Mouse (Mus musculus) ZHBTc4 (cell line): Measurements from ENCODE around the gene Mapk7.

Experiments used
- DNase-seq: peaks from one replicate; pipeline ENCODE4 v3.0.0-alpha.2; 2011; ENCODE audit warnings: low read depth, low spot score

Mapk7 gene

DNA sequence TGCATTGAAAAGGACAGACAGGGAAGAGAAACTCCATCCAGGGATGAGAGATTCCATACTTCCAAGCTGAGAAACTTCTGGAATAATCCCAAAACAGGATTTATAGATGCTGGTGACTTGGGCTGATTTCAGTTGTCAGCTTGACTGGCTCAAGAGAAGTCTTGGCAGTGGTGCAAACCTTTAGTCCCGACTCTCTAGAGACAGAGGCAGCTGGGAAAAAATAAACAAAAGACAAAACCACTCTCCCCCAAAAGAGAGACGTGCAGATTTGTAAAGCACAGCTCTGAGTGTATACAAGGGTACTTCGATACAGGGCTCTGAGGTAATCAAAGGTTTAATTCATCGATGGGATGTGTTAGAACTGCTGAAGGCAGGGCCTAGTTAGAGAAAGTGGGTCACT lies 28.8 kb downstream of the Mapk7 start:
- no peak for DNase-seq

DNA sequence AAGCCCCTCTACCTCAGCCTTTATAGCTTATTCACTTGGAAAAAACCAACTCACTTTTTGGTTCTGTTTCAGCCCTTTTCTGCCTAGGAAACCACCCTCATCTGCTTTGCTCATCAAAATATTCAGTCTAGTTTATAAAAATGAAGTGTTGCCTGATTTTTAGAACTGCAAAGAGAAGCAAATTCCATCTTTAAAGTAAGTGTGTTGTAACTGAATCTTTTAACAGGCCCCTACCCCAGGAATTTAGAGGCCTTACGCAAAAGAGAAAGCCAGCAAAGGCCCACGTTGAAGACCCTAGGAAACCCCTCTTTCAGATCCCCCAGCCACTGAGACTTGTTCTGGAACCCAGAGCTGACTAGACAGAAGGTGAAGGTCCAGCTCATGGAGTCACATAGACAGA lies 30.1 kb downstream of the Mapk7 start:
- no peak for DNase-seq

DNA sequence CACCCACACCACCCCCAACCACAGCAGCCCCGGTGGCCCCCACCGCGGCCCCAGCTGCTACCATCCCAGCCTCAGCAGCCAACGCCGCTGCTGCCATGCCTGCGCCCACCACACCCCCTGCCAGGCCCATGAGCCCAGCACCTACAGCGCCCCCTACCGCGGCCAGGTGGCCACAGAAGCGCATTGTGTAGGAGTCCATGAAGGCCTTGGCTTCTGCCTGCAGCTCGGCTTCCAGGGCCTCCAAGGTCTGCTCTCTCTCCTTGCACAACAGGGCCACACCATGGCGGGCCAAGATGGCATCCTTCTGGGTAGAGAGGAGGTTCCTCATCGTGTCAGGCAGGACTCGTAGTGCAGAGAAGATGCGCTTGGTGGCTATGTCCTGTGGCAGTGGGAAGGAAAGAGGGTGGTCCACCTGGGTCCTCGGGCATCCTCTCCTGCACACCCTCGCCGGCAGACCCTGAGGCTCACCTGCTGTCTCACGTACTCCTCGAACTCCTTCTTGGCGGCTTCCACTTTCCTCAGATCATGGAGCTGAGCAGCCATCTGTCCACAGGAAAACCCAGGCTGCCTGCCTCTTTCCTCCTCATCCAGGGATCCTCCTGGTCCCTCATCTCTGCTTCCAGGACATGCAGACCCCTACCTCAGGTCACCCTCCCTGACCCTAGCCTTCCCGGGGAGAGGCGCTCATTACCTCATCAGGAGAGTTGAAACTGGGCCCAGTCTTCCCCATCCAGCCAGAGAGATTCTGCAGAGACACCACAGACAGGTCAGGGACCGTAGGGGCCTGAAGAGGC lies 44.5 kb downstream of the Mapk7 start:
- peak; percentile 84 for DNase-seq

DNA sequence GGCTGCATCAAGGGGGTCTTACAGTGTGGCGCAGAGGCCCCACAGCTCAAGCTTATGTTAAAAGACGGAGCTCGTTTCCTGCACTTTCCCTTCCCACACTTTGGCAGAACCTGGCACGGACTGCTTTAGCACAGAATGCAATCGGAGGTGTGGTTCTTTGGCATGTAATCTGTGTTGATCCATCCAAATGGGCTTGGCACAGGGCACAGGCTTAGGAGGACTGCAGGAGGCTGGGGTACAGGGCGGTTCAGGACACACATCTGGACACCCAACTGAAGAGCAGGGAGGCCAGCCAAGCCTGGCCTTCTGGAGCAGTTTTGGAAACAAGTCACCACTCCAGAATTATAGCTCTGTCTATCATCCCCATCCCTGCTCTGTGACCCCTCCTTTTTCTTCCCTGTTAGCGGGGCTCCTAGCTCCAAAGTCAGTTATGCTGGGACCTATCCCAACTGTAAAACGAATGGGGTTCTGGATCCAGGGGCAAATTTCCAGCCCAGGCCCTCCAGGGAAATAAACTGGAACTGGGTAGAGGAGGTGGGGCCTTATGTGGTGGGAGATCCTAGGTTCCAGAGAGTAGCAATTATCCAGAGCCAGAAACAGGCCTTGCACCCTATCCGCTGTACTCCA lies 45.5 kb downstream of the Mapk7 start:
- DNase-seq, result no peak

DNA sequence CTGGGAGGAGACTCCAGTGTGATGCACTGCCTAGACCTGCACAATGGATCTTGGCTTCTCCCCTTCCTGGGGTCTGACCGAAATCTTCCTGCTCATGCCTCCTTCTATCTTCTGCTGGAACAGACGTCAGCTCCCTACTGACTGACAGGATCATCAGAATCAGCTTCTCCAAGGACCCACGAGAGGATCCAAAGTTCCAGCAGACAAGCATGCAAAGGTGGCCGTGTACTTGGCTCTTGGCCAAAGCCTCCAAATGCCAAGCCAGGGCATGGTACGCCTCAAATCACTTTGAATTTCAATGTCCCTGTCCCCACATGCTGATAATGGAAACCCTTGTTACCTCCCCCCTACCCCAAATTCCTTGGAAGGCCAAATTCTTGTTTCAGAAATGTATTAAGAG lies 46.2 kb downstream of the Mapk7 start:
- peak; percentile 17 for DNase-seq

DNA sequence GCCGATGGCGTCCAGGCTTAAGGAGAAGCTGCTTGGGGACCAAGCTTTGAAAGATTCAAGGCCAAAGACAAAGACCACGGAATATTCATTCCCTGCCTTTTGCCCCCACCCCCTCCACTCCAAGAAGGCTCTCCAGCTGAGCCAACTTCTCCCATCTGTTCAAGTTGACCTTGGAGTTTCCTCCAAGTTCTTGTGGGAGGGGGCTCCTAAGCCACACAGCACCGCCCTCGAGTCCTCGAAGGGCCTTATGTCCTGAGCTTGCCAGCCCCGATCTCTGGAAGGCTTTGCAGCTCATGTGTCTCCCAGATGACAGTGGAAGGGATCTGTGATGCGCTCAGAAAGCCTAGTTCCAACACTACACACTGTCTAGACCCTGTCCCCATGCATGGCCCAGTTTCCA lies 46.9 kb downstream of the Mapk7 start:
- peak; percentile 83 for DNase-seq

DNA sequence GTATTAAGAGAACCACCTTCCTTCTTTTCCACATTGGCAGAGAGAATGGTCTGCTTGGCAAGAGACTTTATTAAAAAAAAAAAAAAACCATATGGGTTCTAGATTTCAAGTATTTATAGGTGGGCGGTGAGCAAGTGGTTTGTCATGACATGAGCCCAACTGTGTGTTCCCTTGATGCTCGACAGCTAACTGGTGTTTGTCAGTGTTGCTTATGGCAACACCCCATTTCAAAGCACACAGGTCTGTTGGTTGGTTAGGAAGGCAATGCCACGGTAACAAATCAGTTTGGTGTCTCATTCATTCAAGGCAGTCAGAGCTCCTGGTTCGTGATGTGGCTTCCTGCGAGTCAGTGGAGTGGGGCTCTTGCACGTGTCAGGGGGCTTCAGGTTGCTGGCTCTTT lies 50.4 kb downstream of the Mapk7 start:
- DNase-seq, result no peak

DNA sequence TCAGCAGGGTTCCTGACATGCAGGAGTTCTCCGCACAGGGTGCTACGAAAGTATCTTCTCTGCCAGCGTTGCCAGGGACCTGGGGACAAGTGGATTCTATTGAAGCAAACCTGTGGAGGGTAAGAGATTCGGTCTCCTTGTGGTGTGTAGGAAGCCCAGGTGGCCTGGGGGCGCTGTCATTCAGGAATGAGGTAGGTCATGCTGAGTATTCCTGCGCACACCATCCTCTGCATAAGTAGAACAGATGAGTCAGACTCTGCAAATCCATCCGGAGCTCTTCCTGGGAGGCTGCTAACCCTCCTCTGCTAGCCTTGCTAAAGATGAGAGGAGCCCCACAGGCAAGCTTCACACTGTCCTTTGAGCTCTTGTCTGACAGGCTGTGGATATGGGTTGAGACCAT lies 52.5 kb downstream of the Mapk7 start:
- no peak for DNase-seq

DNA sequence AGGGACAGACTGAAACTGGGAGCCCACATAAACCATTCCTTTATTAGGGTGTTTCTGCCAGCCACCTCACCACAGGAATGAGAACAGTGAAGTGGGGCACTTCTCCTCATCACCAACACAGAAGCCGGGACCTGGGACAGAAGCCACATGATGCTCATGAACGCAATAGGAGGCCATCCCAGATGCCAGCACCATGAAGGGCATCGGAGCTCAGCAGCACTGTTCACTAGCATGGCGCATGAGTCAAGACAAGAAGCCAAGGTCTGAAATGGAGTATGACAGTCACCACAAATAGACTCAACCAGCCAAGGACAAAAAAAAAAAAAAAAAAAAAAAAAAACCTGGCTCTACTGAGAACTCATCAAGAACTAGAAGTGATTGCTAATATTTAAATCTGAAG lies 53.8 kb downstream of the Mapk7 start:
- no peak for DNase-seq

DNA sequence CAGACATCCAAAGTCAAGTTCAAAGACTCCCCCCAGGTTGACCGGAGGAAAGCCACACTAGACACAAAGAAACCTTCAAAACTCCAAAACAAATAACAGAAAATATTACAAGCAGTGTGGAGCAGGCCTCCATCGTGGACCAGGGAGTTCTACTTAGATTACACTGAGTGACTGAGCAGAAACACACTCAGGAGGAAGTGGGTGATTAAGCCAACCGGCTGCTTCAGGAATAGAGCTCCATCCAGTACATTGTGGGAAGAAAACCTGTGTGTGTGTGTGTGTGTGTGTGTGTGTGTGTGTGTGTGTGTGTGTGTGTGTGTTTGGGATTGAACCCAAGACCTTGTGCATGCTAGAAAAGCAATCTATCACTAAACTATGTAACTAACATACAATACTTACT lies 55.0 kb downstream of the Mapk7 start:
- DNase-seq, result no peak
